Mouse (Mus musculus): Measurements from ENCODE around the gene Efhd1. TPM values are rescaled to one million over a fixed set of nuclear protein-coding genes. Genes with fewer than 3 reads are reported as not detected.

Efhd1 gene
- polyA plus RNA-seq, 1 experiment from 2014 or later, result 8.5 TPM

- 83% methylated on average over 8 of the region's 8 CpGs for WGBS
- H3K4me3 ChIP-seq (ENCODE audit: low read length), result no peak overlapping the region
These were observed 21.1 kb upstream of the Efhd1 start for GRCm38 (mm10) chr1:87243021-87243420.

GRCm38 (mm10) chr1:87245430-87245829, 18.7 kb upstream of the Efhd1 start:
- Histone ChIP-seq H3K4me3 (ENCODE audit: low read length) (no peak overlapping the region), H3K27ac (ENCODE audit: low read length) (no peak overlapping the region), H3K4me1 (ENCODE audit: insufficient read depth, low read length) (no peaks in the 10 kb centered on the region), H3K9ac (replicated peaks; ENCODE audit: low read length) (no peak overlapping the region), H3K9me3 (ENCODE audit: low read length) (no peaks in the 10 kb centered on the region), H3K4me2 (replicated peaks; ENCODE audit: low read depth, low read length) (no peak overlapping the region), H3K36me3 (ENCODE audit: insufficient read depth, low read length) (no peaks in the 10 kb centered on the region), H3K27me3 (ENCODE audit: insufficient read depth, low read length) (no peaks in the 10 kb centered on the region)
- WGBS, result 57% methylated on average over 1 of the region's 1 CpGs
- ATAC-seq (ENCODE audit: low FRiP score, low TSS enrichment), result no peak

More at GRCm38 (mm10) chr1:87243021-87243420, 21.1 kb upstream of the Efhd1 start:
- Histone ChIP-seq H3K9me3 (ENCODE audit: low read length) (no peaks in the 10 kb centered on the region), H3K27ac (ENCODE audit: low read length) (no peak overlapping the region), H3K36me3 (ENCODE audit: insufficient read depth, low read length) (peaks cover 12% of the 10 kb centered on the region; the same call in 1 of the 2 replicates), H3K27me3 (ENCODE audit: insufficient read depth, low read length) (no peaks in the 10 kb centered on the region), H3K4me2 (replicated peaks; ENCODE audit: low read depth, low read length) (no peak overlapping the region), H3K9ac (replicated peaks; ENCODE audit: low read length) (no peak overlapping the region), H3K4me1 (ENCODE audit: insufficient read depth, low read length) (no peaks in the 10 kb centered on the region)
- ATAC-seq (ENCODE audit: low FRiP score, low TSS enrichment), result no peak

GRCm38 (mm10) chr1:87245929-87246815, 18.0 kb upstream of the Efhd1 start:
- peak overlapping the region; percentile 37 for H3K4me2 ChIP-seq (replicated peaks; ENCODE audit: low read depth, low read length)
- no peak overlapping the region for H3K27ac ChIP-seq (ENCODE audit: low read length)
- H3K36me3 ChIP-seq (ENCODE audit: insufficient read depth, low read length), result no peaks in the 10 kb centered on the region
- H3K9ac ChIP-seq (replicated peaks; ENCODE audit: low read length), result no peak overlapping the region
- ATAC-seq (ENCODE audit: low FRiP score, low TSS enrichment), result peak; percentile 94
- H3K4me1 ChIP-seq (ENCODE audit: insufficient read depth, low read length), result no peaks in the 10 kb centered on the region
- no peaks in the 10 kb centered on the region for H3K9me3 ChIP-seq (ENCODE audit: low read length)
- H3K27me3 ChIP-seq (ENCODE audit: insufficient read depth, low read length), result no peaks in the 10 kb centered on the region
- 27% methylated on average over 22 of the region's 22 CpGs for WGBS
- H3K4me3 ChIP-seq (ENCODE audit: low read length), result 0 out of 2 replicates have a peak overlapping the region, but pooled peaks have one; percentile 11

GRCm38 (mm10) chr1:87252040-87252609, 12.0 kb upstream of the Efhd1 start:
- Histone ChIP-seq H3K4me1 (ENCODE audit: insufficient read depth, low read length) (no peaks in the 10 kb centered on the region), H3K27ac (ENCODE audit: low read length) (peak overlapping the region; percentile 27), H3K27me3 (ENCODE audit: insufficient read depth, low read length) (no peaks in the 10 kb centered on the region), H3K9ac (replicated peaks; ENCODE audit: low read length) (no peak overlapping the region), H3K9me3 (ENCODE audit: low read length) (no peaks in the 10 kb centered on the region), H3K4me3 (ENCODE audit: low read length) (no peak overlapping the region), H3K36me3 (ENCODE audit: insufficient read depth, low read length) (no peaks in the 10 kb centered on the region), H3K4me2 (replicated peaks; ENCODE audit: low read depth, low read length) (no peak overlapping the region)
- ATAC-seq (ENCODE audit: low FRiP score, low TSS enrichment), result 0 out of 2 replicates have a peak, but pooled peaks have one; percentile 42
- WGBS, result 66% methylated on average over 5 of the region's 5 CpGs

GRCm38 (mm10) chr1:87255173-87255572, 9.0 kb upstream of the Efhd1 start:
- Histone ChIP-seq H3K4me3 (ENCODE audit: low read length) (no peak overlapping the region), H3K4me1 (ENCODE audit: insufficient read depth, low read length) (no peaks in the 10 kb centered on the region), H3K36me3 (ENCODE audit: insufficient read depth, low read length) (no peaks in the 10 kb centered on the region), H3K9me3 (ENCODE audit: low read length) (no peaks in the 10 kb centered on the region), H3K27me3 (ENCODE audit: insufficient read depth, low read length) (peaks cover 16% of the 10 kb centered on the region; the same call in 1 of the 2 replicates), H3K27ac (ENCODE audit: low read length) (no peak overlapping the region), H3K4me2 (replicated peaks; ENCODE audit: low read depth, low read length) (no peak overlapping the region), H3K9ac (replicated peaks; ENCODE audit: low read length) (no peak overlapping the region)
- no peak for ATAC-seq (ENCODE audit: low FRiP score, low TSS enrichment)
- 67% methylated on average over 4 of the region's 4 CpGs for WGBS

- Histone ChIP-seq H3K27me3 (ENCODE audit: insufficient read depth, low read length) (peaks cover 35% of the 10 kb centered on the region), H3K36me3 (ENCODE audit: insufficient read depth, low read length) (no peaks in the 10 kb centered on the region), H3K4me3 (ENCODE audit: low read length) (no peak overlapping the region), H3K9ac (replicated peaks; ENCODE audit: low read length) (no peak overlapping the region), H3K4me1 (ENCODE audit: insufficient read depth, low read length) (no peaks in the 10 kb centered on the region), H3K27ac (ENCODE audit: low read length) (no peak overlapping the region), H3K9me3 (ENCODE audit: low read length) (no peaks in the 10 kb centered on the region), H3K4me2 (replicated peaks; ENCODE audit: low read depth, low read length) (no peak overlapping the region)
- no peak for ATAC-seq (ENCODE audit: low FRiP score, low TSS enrichment)
- 20% methylated on average over 11 of the region's 11 CpGs for WGBS
These were observed 6.5 kb upstream of the Efhd1 start for GRCm38 (mm10) chr1:87257691-87258090.

GRCm38 (mm10) chr1:87258484-87258883, 5.7 kb upstream of the Efhd1 start:
- H3K9me3 ChIP-seq (ENCODE audit: low read length), result no peaks in the 10 kb centered on the region
- ATAC-seq (ENCODE audit: low FRiP score, low TSS enrichment), result no peak
- H3K4me2 ChIP-seq (replicated peaks; ENCODE audit: low read depth, low read length), result no peak overlapping the region
- H3K27ac ChIP-seq (ENCODE audit: low read length), result no peak overlapping the region
- H3K4me1 ChIP-seq (ENCODE audit: insufficient read depth, low read length), result 0 out of 2 replicates have a peak, but pooled peaks cover 5% of the 10 kb centered on the region
- 12% methylated on average over 14 of the region's 14 CpGs for WGBS
- H3K9ac ChIP-seq (replicated peaks; ENCODE audit: low read length), result no peak overlapping the region
- peaks cover 43% of the 10 kb centered on the region for H3K27me3 ChIP-seq (ENCODE audit: insufficient read depth, low read length)
- H3K4me3 ChIP-seq (ENCODE audit: low read length), result no peak overlapping the region
- H3K36me3 ChIP-seq (ENCODE audit: insufficient read depth, low read length), result no peaks in the 10 kb centered on the region

GRCm38 (mm10) chr1:87259316-87259715, 4.8 kb upstream of the Efhd1 start:
- H3K4me1 ChIP-seq (ENCODE audit: insufficient read depth, low read length), result peaks cover 13% of the 10 kb centered on the region; the same call in 1 of the 2 replicates
- H3K27me3 ChIP-seq (ENCODE audit: insufficient read depth, low read length), result peaks cover 52% of the 10 kb centered on the region
- no peak overlapping the region for H3K4me2 ChIP-seq (replicated peaks; ENCODE audit: low read depth, low read length)
- no peaks in the 10 kb centered on the region for H3K36me3 ChIP-seq (ENCODE audit: insufficient read depth, low read length)
- WGBS, result 74% methylated on average over 2 of the region's 2 CpGs
- no peak for ATAC-seq (ENCODE audit: low FRiP score, low TSS enrichment)
- H3K9me3 ChIP-seq (ENCODE audit: low read length), result no peaks in the 10 kb centered on the region
- no peak overlapping the region for H3K9ac ChIP-seq (replicated peaks; ENCODE audit: low read length)
- H3K27ac ChIP-seq (ENCODE audit: low read length), result no peak overlapping the region
- no peak overlapping the region for H3K4me3 ChIP-seq (ENCODE audit: low read length)

GRCm38 (mm10) chr1:87263257-87263656, 906 bp upstream of the Efhd1 start:
- Histone ChIP-seq H3K36me3 (ENCODE audit: insufficient read depth, low read length) (no peaks in the 10 kb centered on the region), H3K4me3 (ENCODE audit: low read length) (no peak overlapping the region), H3K27me3 (ENCODE audit: insufficient read depth, low read length) (peaks cover 71% of the 10 kb centered on the region), H3K9me3 (ENCODE audit: low read length) (0 out of 2 replicates have a peak, but pooled peaks cover 3% of the 10 kb centered on the region), H3K4me1 (ENCODE audit: insufficient read depth, low read length) (peaks cover 26% of the 10 kb centered on the region; the same call in 1 of the 2 replicates), H3K9ac (replicated peaks; ENCODE audit: low read length) (no peak overlapping the region), H3K4me2 (replicated peaks; ENCODE audit: low read depth, low read length) (no peak overlapping the region), H3K27ac (ENCODE audit: low read length) (no peak overlapping the region)
- no peak for ATAC-seq (ENCODE audit: low FRiP score, low TSS enrichment)
- WGBS, result 8% methylated on average over 9 of the region's 9 CpGs

- peak overlapping the region; percentile 93 for H3K4me2 ChIP-seq (replicated peaks; ENCODE audit: low read depth, low read length)
- peak overlapping the region; percentile 46; the same call in 1 of the 2 replicates for H3K9ac ChIP-seq (replicated peaks; ENCODE audit: low read length)
- 0 out of 2 replicates have a peak, but pooled peaks cover 3% of the 10 kb centered on the region for H3K9me3 ChIP-seq (ENCODE audit: low read length)
- no peak for ATAC-seq (ENCODE audit: low FRiP score, low TSS enrichment)
- H3K27ac ChIP-seq (ENCODE audit: low read length), result no peak overlapping the region
- H3K27me3 ChIP-seq (ENCODE audit: insufficient read depth, low read length), result peaks cover 69% of the 10 kb centered on the region
- H3K4me1 ChIP-seq (ENCODE audit: insufficient read depth, low read length), result peaks cover 26% of the 10 kb centered on the region; the same call in 1 of the 2 replicates
- H3K4me3 ChIP-seq (ENCODE audit: low read length), result peak overlapping the region; percentile 58
- H3K36me3 ChIP-seq (ENCODE audit: insufficient read depth, low read length), result no peaks in the 10 kb centered on the region
- WGBS, result 2% methylated on average over 12 of the region's 12 CpGs
These were observed 398 bp upstream of the Efhd1 start for GRCm38 (mm10) chr1:87263796-87264133.

Data from kidney, embryonic 16.5 days (tissue).